Mouse (Mus musculus) liver, postnatal 0 days (tissue): Measurements from ENCODE around the gene Zfp553. TPM values are rescaled to one million over a fixed set of nuclear protein-coding genes. Genes with fewer than 3 reads are reported as not detected.

Source experiments
- ATAC-seq: fragments of 200-750 bp; cut with Nextera tagmentation; 2 replicates; pipeline ENCODE4 v1.8.0; 2017; ENCODE audit warnings: mild to moderate bottlenecking, moderate library complexity
- DNase-seq: peaks from one replicate; pipeline ENCODE4 v3.0.0-alpha.2; 2016
- H3K27ac ChIP-seq: fragments of 300-500 bp; sonication (generic); 2 replicates; pipeline ENCODE4 v1.5.1; 2014; ENCODE audit warnings: antibody characterized with exemption, moderate library complexity, mild to moderate bottlenecking, low read depth
- H3K27me3 ChIP-seq: fragments of 300-500 bp; sonication (generic); 2 replicates; pipeline ENCODE4 v1.6.1; 2014; ENCODE audit warnings: low read length, control low read depth, mixed read lengths; ENCODE audit not compliant: insufficient read depth
- H3K36me3 ChIP-seq: fragments of 300-500 bp; sonication (generic); replicated peaks from 2 replicates; pipeline ENCODE4 v1.6.1; 2014; ENCODE audit warnings: mild to moderate bottlenecking, control low read depth, low read length, moderate library complexity, mixed read lengths; ENCODE audit not compliant: insufficient read depth
- H3K4me1 ChIP-seq: fragments of 300-500 bp; sonication (generic); 2 replicates; pipeline ENCODE4 v1.6.1; 2014; ENCODE audit warnings: antibody characterized with exemption, mild to moderate bottlenecking, control low read depth; ENCODE audit not compliant: insufficient read depth
- H3K4me2 ChIP-seq: fragments of 300-500 bp; sonication (generic); 2 replicates; pipeline ENCODE4 v1.6.1; 2014; ENCODE audit warnings: low read depth, mild to moderate bottlenecking, low read length, moderate library complexity, mixed read lengths
- H3K4me3 ChIP-seq: fragments of 300-500 bp; sonication (generic); 2 replicates; pipeline ENCODE4 v1.5.1; 2014; ENCODE audit warnings: low read depth, low read length
- H3K9ac ChIP-seq: fragments of 300-500 bp; sonication (generic); replicated peaks from 2 replicates; pipeline ENCODE4 v1.6.1; 2014; ENCODE audit warnings: mild to moderate bottlenecking, moderate library complexity
- H3K9me3 ChIP-seq: fragments of 300-500 bp; sonication (generic); 2 replicates; pipeline ENCODE4 v1.6.1; 2016; ENCODE audit warnings: mild to moderate bottlenecking, control low read depth, low read length, mixed read lengths
- CTCF ChIP-seq: sonication (generic); IDR thresholded peaks from 2 replicates; pipeline ENCODE4 v1.5.1; 2016; ENCODE audit warnings: antibody characterized with exemption, low read depth
- EP300 ChIP-seq: IDR thresholded peaks from 2 replicates; pipeline ENCODE4 v1.6.1; 2016; ENCODE audit warnings: antibody characterized with exemption, low read depth, mild to moderate bottlenecking
- WGBS: fragments of 180-500 bp; shearing (Covaris S2); extraction: QIAGEN DNeasy Blood & Tissue Kit; methylation state at CpG from one replicate; pipeline ENCODE4 v1.1.7; 2014; ENCODE audit not compliant: insufficient replicate concordance; 5-methylcytosine and 5-hydroxymethylcytosine counted together
- polyA plus RNA-seq: library from polyadenylated mRNA; unstranded; fragments of >200 nt; fragmentation: Nextera tagmentation; extraction: Ambion mirVana; gene quantifications from 2 replicates; pipeline ENCODE4 v1.2.1, GENCODE M21; 2015

Gene Zfp553
- polyA plus RNA-seq, 1 experiment from 2014 or later = 5.3 TPM

GRCm38 (mm10) chr7:127209851-127210250, 23.0 kb upstream of the Zfp553 start:
- Histone ChIP-seq H3K4me2 (peak overlapping the region; percentile 79), H3K4me1 (peaks cover 33% of the 10 kb centered on the region), H3K36me3 (peaks cover 8% of the 10 kb centered on the region; the same call in 1 of the 2 replicates), H3K27me3 (no peaks in the 10 kb centered on the region), H3K9ac (peak overlapping the region; percentile 52), H3K4me3 (peak overlapping the region; percentile 67), H3K9me3 (no peaks in the 10 kb centered on the region), H3K27ac (peak overlapping the region; percentile 84)
- DNase-seq (no peak), ATAC-seq (no peak)
- TF ChIP-seq CTCF = no peak
- no peak for TF ChIP-seq EP300
- WGBS = 72% methylated on average over 5 of the region's 5 CpGs

GRCm38 (mm10) chr7:127210266-127210665, 22.6 kb upstream of the Zfp553 start:
- peak overlapping the region; percentile 84 for H3K27ac ChIP-seq
- TF ChIP-seq EP300 (no peak), CTCF (no peak)
- 82% methylated on average over 4 of the region's 4 CpGs for WGBS

GRCm38 (mm10) chr7:127211014-127211745, 21.7 kb upstream of the Zfp553 start:
- Histone ChIP-seq H3K27me3 (no peaks in the 10 kb centered on the region), H3K9ac (no peak overlapping the region), H3K27ac (no peak overlapping the region), H3K4me1 (peaks cover 36% of the 10 kb centered on the region), H3K36me3 (peaks cover 9% of the 10 kb centered on the region; the same call in 1 of the 2 replicates), H3K4me3 (no peak overlapping the region), H3K4me2 (no peak overlapping the region), H3K9me3 (no peaks in the 10 kb centered on the region)
- TF ChIP-seq CTCF (no peak), EP300 (no peak)
- ATAC-seq = no peak
- DNase-seq = no peak
- WGBS = 60% methylated on average over 5 of the region's 5 CpGs

More at GRCm38 (mm10) chr7:127210266-127210665, 22.6 kb upstream of the Zfp553 start:
- Histone ChIP-seq H3K9ac (peak overlapping the region; percentile 52; the same call in 1 of the 2 replicates), H3K4me3 (peak overlapping the region; percentile 67; the same call in 1 of the 2 replicates), H3K27me3 (no peaks in the 10 kb centered on the region), H3K4me1 (peaks cover 35% of the 10 kb centered on the region), H3K9me3 (no peaks in the 10 kb centered on the region), H3K4me2 (peak overlapping the region; percentile 79), H3K36me3 (peaks cover 9% of the 10 kb centered on the region; the same call in 1 of the 2 replicates)
- DNase-seq = no peak
- ATAC-seq = no peak

- 84% methylated on average over 12 of the region's 12 CpGs for WGBS
- no peaks in the 10 kb centered on the region for H3K9me3 ChIP-seq
- ATAC-seq = no peak
- H3K27ac ChIP-seq = no peak overlapping the region
- H3K27me3 ChIP-seq = no peaks in the 10 kb centered on the region
- H3K36me3 ChIP-seq = peaks cover 9% of the 10 kb centered on the region; the same call in 1 of the 2 replicates
- H3K9ac ChIP-seq = no peak overlapping the region
- H3K4me2 ChIP-seq = no peak overlapping the region
- TF ChIP-seq CTCF (no peak), EP300 (no peak)
- no peak overlapping the region for H3K4me3 ChIP-seq
- DNase-seq = no peak
- H3K4me1 ChIP-seq = peaks cover 37% of the 10 kb centered on the region
Observed at GRCm38 (mm10) chr7:127212432-127213250, 20.2 kb upstream of the Zfp553 start.

GRCm38 (mm10) chr7:127213485-127213884, 19.4 kb upstream of the Zfp553 start:
- ATAC-seq (no peak), DNase-seq (peak; percentile 56)
- no peaks in the 10 kb centered on the region for H3K27me3 ChIP-seq
- H3K36me3 ChIP-seq = peaks cover 9% of the 10 kb centered on the region; the same call in 1 of the 2 replicates
- peaks cover 44% of the 10 kb centered on the region for H3K4me1 ChIP-seq
- H3K9me3 ChIP-seq = no peaks in the 10 kb centered on the region
- H3K4me3 ChIP-seq = no peak overlapping the region
- TF ChIP-seq CTCF = peak; percentile 87
- TF ChIP-seq EP300 = no peak
- 25% methylated on average over 7 of the region's 7 CpGs for WGBS
- no peak overlapping the region for H3K4me2 ChIP-seq
- H3K27ac ChIP-seq = no peak overlapping the region
- H3K9ac ChIP-seq = no peak overlapping the region

GRCm38 (mm10) chr7:127213930-127214329, 18.9 kb upstream of the Zfp553 start:
- Histone ChIP-seq H3K4me3 (no peak overlapping the region), H3K36me3 (peaks cover 9% of the 10 kb centered on the region; the same call in 1 of the 2 replicates), H3K4me1 (peaks cover 49% of the 10 kb centered on the region), H3K9ac (no peak overlapping the region), H3K27me3 (no peaks in the 10 kb centered on the region), H3K9me3 (no peaks in the 10 kb centered on the region), H3K4me2 (no peak overlapping the region), H3K27ac (no peak overlapping the region)
- DNase-seq (no peak), ATAC-seq (no peak)
- TF ChIP-seq CTCF (no peak), EP300 (no peak)
- WGBS = 72% methylated on average over 12 of the region's 12 CpGs
